Mouse (Mus musculus) olfactory bulb, adult 2 months (tissue): Measurements from ENCODE around the gene Slc27a4. TPM values are rescaled to one million over a fixed set of nuclear protein-coding genes. Genes with fewer than 3 reads are reported as not detected.
A peak's percentile ranks its signal among the peaks of the same experiment; 100 is the strongest.

ENCODE experiments used
- H3K27ac ChIP-seq: fragments of 200-500 bp; 2 replicates; pipeline ENCODE4 v1.5.1; 2012; ENCODE audit warnings: low read depth, low read length; ENCODE audit not compliant: insufficient read depth
- H3K4me1 ChIP-seq: fragments of 200-500 bp; 2 replicates; pipeline ENCODE4 v1.6.1; 2012; ENCODE audit warnings: low read length; ENCODE audit not compliant: control insufficient read depth, insufficient read depth
- H3K4me3 ChIP-seq: fragments of 200-500 bp; 2 replicates; pipeline ENCODE4 v1.5.1; 2012; ENCODE audit warnings: mild to moderate bottlenecking, low read depth, low read length, moderate library complexity; ENCODE audit not compliant: insufficient read depth
- CTCF ChIP-seq: fragments of 200-500 bp; IDR thresholded peaks from 2 replicates; pipeline ENCODE4 v1.5.1; 2012; ENCODE audit warnings: low read depth, mild to moderate bottlenecking, low read length, moderate library complexity; ENCODE audit not compliant: insufficient read depth
- POLR2A ChIP-seq: fragments of 200-500 bp; IDR thresholded peaks from 2 replicates; pipeline ENCODE4 v1.6.1; 2012; ENCODE audit warnings: mild to moderate bottlenecking, low read depth, low read length, moderate library complexity; ENCODE audit not compliant: insufficient read depth
- WGBS: fragments of 180-500 bp; shearing (Covaris S2); methylation state at CpG from one replicate; pipeline ENCODE4 v1.1.7; 2018; 5-methylcytosine and 5-hydroxymethylcytosine counted together
- polyA plus RNA-seq: library from polyadenylated mRNA; stranded (reverse); fragments of >200 nt; gene quantifications from 2 replicates; pipeline ENCODE4 v1.2.4, GENCODE M21; 2012; ENCODE audit warnings: low replicate concordance; ENCODE audit not compliant: missing spikeins, insufficient read depth, insufficient read length

Slc27a4 gene
- polyA plus RNA-seq, 1 experiment: not detected

GRCm38 (mm10) chr2:29835391-29835899 is 33.0 kb downstream of the Slc27a4 start:
- Histone ChIP-seq H3K27ac (no peak overlapping the region), H3K4me3 (no peak overlapping the region), H3K4me1 (no peaks in the 10 kb centered on the region; the same call in 1 of the 2 replicates)
- 18% methylated on average over 2 of the region's 2 CpGs for WGBS
- TF ChIP-seq POLR2A (no peak), CTCF (no peak)

- TF ChIP-seq CTCF (no peak), POLR2A (no peak)
- H3K27ac ChIP-seq: no peak overlapping the region
- no peaks in the 10 kb centered on the region; the same call in 1 of the 2 replicates for H3K4me1 ChIP-seq
- H3K4me3 ChIP-seq: no peak overlapping the region
- 47% methylated on average over 4 of the region's 4 CpGs for WGBS
Observed at GRCm38 (mm10) chr2:29839460-29839859, 37.0 kb downstream of the Slc27a4 start.

GRCm38 (mm10) chr2:29843231-29844105 is 41.0 kb downstream of the Slc27a4 start:
- WGBS: 65% methylated on average over 9 of the region's 9 CpGs
- 0 out of 2 replicates have a peak, but pooled peaks cover 3% of the 10 kb centered on the region for H3K4me1 ChIP-seq
- no peak overlapping the region for H3K4me3 ChIP-seq
- TF ChIP-seq CTCF (no peak), POLR2A (no peak)
- no peak overlapping the region for H3K27ac ChIP-seq

DNA sequence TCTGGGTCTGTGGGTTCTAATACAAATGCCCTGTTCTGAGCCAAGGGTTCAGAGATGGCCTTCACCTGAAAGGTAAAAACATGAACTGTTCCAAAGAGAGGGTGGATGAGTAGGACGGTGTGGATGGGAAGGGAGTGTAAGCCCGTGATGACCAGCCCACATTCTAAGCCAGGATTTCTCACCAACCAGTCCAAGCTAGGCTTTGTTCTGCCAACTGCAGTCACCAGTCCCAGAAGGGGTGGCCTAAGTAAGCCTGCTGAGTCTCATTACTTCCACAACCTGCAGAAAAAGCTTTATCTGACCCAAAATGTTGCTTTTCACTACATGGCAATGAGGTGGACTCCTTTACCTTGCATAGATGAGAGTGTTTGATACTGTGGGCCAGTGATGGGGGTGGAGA is 41.7 kb downstream of the Slc27a4 start:
- Histone ChIP-seq H3K4me1 (0 out of 2 replicates have a peak, but pooled peaks cover 3% of the 10 kb centered on the region), H3K4me3 (no peak overlapping the region), H3K27ac (no peak overlapping the region)
- 88% methylated on average over 2 of the region's 2 CpGs for WGBS
- TF ChIP-seq POLR2A (no peak), CTCF (no peak)

DNA sequence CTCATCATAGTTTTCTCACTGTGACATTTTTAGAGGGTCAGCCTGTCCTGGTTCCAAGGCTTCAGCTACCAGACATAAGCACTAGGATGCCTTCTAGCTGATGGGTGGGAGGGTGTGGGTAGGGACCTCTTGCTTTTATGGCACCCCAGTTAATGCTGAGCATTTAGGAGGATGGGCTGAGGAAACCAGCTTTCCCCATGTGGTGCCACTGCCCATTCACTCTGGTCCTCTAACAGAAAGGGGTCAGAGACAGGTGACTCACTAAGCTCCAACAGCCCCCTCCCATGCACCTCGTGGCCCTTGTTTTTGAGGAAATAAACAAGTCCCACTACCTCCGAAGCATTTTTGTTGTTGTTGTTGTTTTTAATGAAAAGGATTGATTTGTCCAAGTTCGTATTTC is 42.2 kb downstream of the Slc27a4 start:
- H3K4me1 ChIP-seq: 0 out of 2 replicates have a peak, but pooled peaks cover 3% of the 10 kb centered on the region
- H3K27ac ChIP-seq: no peak overlapping the region
- no peak for TF ChIP-seq POLR2A
- no peak for TF ChIP-seq CTCF
- no peak overlapping the region for H3K4me3 ChIP-seq
- WGBS: 76% methylated on average over 3 of the region's 3 CpGs

DNA sequence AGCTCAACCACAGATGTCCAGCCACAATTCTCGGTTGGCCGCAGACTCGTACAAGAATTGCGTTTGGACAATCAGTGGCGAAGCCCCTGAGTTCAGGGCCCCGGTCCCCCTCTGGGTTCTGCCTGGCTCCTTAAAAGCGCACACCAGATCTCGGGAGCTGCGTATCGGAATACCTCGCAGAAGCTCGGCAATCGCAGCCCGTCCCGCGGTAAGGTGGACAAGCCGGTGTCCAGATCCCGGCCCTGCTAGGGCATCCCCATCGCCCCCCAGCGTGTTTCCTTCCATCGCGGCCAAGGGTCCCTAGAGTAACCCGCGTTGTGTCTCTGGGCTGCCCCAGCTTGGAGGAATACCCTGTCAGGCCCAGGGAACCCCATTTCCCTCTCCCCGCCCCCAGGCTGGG is 43.2 kb downstream of the Slc27a4 start:
- TF ChIP-seq CTCF: no peak
- no peak for TF ChIP-seq POLR2A
- Histone ChIP-seq H3K27ac (no peak overlapping the region), H3K4me1 (0 out of 2 replicates have a peak, but pooled peaks cover 3% of the 10 kb centered on the region), H3K4me3 (peak overlapping the region; percentile 23)
- WGBS: 53% methylated on average over 25 of the region's 25 CpGs

DNA sequence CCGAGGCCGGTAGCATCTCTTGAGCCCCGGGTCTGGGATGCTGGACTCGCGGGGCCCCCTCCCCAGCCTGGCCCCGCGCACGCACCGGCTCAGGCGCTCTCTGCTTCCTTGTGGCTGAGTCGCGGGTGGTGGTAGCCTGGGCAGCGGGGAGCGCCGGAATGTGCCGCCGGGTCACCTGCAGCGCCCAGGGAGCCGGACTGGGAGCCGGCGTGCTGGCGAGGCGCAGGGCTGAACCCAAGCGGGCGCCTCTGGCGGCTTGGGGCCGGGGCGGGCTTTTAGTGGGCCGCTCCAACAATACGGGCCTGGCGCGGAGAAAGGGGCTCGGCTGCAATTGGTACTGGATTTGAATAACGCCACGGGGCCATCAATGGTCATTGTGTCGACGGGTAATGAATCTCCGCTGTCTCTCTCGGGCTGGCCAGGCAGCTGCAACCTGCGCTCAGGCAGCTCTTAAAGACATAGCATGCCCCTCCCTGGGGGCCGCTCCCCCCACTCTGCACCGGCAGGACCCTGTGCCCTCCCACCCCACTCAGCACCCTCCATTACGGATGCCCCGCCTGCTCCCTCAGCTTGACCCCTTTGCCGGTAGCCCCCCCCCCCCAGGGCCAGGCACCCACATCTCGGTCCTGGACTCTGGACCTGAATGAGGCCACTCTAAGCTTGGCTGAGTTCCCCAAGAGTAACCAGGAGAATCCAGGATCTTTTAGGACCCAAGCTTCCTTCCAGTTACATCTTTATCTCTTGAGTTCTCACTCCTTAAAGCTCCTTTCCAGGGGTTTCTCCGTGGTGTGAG is 43.8 kb downstream of the Slc27a4 start:
- 0 out of 2 replicates have a peak, but pooled peaks cover 3% of the 10 kb centered on the region for H3K4me1 ChIP-seq
- no peak for TF ChIP-seq CTCF
- no peak for TF ChIP-seq POLR2A
- no peak overlapping the region for H3K27ac ChIP-seq
- 38% methylated on average over 47 of the region's 47 CpGs for WGBS
- peak overlapping the region; percentile 23 for H3K4me3 ChIP-seq

DNA sequence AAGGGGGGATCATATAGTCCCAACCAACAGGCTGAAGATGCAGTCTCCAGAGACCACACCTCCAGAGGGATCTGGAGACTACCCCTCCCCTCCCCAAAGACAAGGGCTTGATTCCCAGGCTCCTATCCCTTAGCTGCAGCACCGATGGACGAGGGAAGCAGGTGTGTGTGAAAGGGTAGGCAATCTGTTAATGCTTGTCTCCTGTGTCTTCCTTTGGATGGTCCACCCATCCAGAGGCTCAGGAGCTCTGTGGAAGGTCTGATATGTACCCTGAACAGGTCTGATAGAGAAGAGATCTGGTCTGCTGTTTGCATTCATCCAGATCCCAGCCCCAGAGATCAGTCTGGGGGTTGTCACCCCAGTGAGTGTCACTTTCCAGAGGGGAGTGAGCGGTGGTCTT is 44.5 kb downstream of the Slc27a4 start:
- TF ChIP-seq POLR2A (no peak), CTCF (no peak)

GRCm38 (mm10) chr2:29849041-29849440 is 46.6 kb downstream of the Slc27a4 start:
- WGBS: 53% methylated on average over 8 of the region's 8 CpGs
- Histone ChIP-seq H3K4me3 (no peak overlapping the region), H3K27ac (no peak overlapping the region), H3K4me1 (0 out of 2 replicates have a peak, but pooled peaks cover 3% of the 10 kb centered on the region)
- no peak for TF ChIP-seq POLR2A
- no peak for TF ChIP-seq CTCF

More for the DNA sequence above, 44.5 kb downstream of the Slc27a4 start:
- Histone ChIP-seq H3K4me1 (0 out of 2 replicates have a peak, but pooled peaks cover 3% of the 10 kb centered on the region), H3K27ac (no peak overlapping the region), H3K4me3 (no peak overlapping the region)
- WGBS: 58% methylated on average over 3 of the region's 3 CpGs
